Mouse (Mus musculus) embryonic stem cell, embryonic (primary cell): ENCODE data around the gene Rplp0.

Experiments
- CTCF ChIA-PET, 4 experiments: fragments of 300-600 bp in 2 of 4; fragments of 350-600 bp in 2 of 4; sonication (Branson Sonifier 250); formaldehyde crosslinking; loops; one replicate each; lab custom pipeline; 2022; ENCODE audit warnings: inconsistent platforms in 2 of 4; lab: Charles Lee
- POLR2A ChIA-PET, 4 experiments: fragments of 300-600 bp in 2 of 4; fragments of 350-600 bp in 2 of 4; sonication (Branson Sonifier 250); formaldehyde crosslinking; loops; one replicate each; lab custom pipeline; 2022; ENCODE audit warnings: antibody characterized with exemption in 4 of 4, inconsistent platforms in 1 of 4; lab: Charles Lee

The Rplp0 gene

GRCm38 (mm10) chr5:115522531-115522930, 36.7 kb upstream of the Rplp0 start:
- ChIA-PET CTCF (interaction anchor here (0.6 to 1.0 kb wide), 4 partner anchors 13 to 72 kb away, joined by 3 to 13 read pairs (median 4); no protein-coding TSS in a partner anchor), POLR2A (interaction anchor here in 3 of 4 experiments (0.9 to 9.0 kb wide), 7 partner anchors 9 to 41 kb away, joined by 3 to 52 read pairs (median 3); partner anchors contain the start of gene Gcn1l1 (in 1 of the 3))

- CTCF ChIA-PET = interaction anchor here (0.6 to 2.2 kb wide), 9 partner anchors 12 to 318 kb away, joined by 3 to 13 read pairs (median 4); no protein-coding TSS in a partner anchor
- POLR2A ChIA-PET = interaction anchor here (0.6 to 9.0 kb wide), 18 partner anchors 8 to 320 kb away, joined by 3 to 52 read pairs (median 7); partner anchors contain the start of gene Gcn1l1 (in 1 of the 4)
Observed at GRCm38 (mm10) chr5:115522981-115523499, 36.2 kb upstream of the Rplp0 start.

GRCm38 (mm10) chr5:115523971-115524370, 35.3 kb upstream of the Rplp0 start:
- ChIA-PET CTCF (interaction anchor here (0.5 to 2.4 kb wide), 15 partner anchors 11 to 520 kb away, joined by 3 to 11 read pairs (median 4); partner anchors contain the start of gene Rplp0 (in 1 of the 4)), POLR2A (interaction anchor here (0.6 to 9.0 kb wide), 34 partner anchors 7 to 552 kb away, joined by 3 to 52 read pairs (median 4); partner anchors contain the start of genes Gcn1l1 (in 1 of the 4) and Sirt4 (in 1 of the 4))

GRCm38 (mm10) chr5:115524471-115524870, 34.8 kb upstream of the Rplp0 start:
- ChIA-PET CTCF (interaction anchor here (0.8 to 2.4 kb wide), 12 partner anchors 10 to 152 kb away, joined by 3 to 11 read pairs (median 4); partner anchors contain the start of gene Rplp0 (in 1 of the 4)), POLR2A (interaction anchor here (0.6 to 9.0 kb wide), 36 partner anchors 8 to 553 kb away, joined by 3 to 52 read pairs (median 5); partner anchors contain the start of genes Gcn1l1 (in 1 of the 4), Pxn (in 1 of the 4) and Sirt4 (in 1 of the 4))

GRCm38 (mm10) chr5:115525416-115525815, 33.9 kb upstream of the Rplp0 start:
- CTCF ChIA-PET = interaction anchor here in 2 of 4 experiments (1.3 to 2.4 kb wide), 3 partner anchors 9 to 13 kb away, joined by 3 to 11 read pairs (median 9); no protein-coding TSS in a partner anchor
- POLR2A ChIA-PET = interaction anchor here in 3 of 4 experiments (0.5 to 9.0 kb wide), 18 partner anchors 9 to 56 kb away, joined by 3 to 52 read pairs (median 7); partner anchors contain the start of gene Pxn (in 1 of the 3)

- POLR2A ChIA-PET = interaction anchor here in 3 of 4 experiments (0.9 to 9.0 kb wide), 12 partner anchors 9 to 34 kb away, joined by 3 to 52 read pairs (median 10); no protein-coding TSS in a partner anchor
- CTCF ChIA-PET = interaction anchor here in 3 of 4 experiments (1.0 to 2.4 kb wide), 3 partner anchors 12 to 13 kb away, joined by 4 to 9 read pairs (median 4); no protein-coding TSS in a partner anchor
Observed at GRCm38 (mm10) chr5:115525943-115526342, 33.3 kb upstream of the Rplp0 start.

- ChIA-PET CTCF (interaction anchor here in 3 of 4 experiments (1.0 to 2.4 kb wide), 3 partner anchors 12 kb away, joined by 4 to 7 read pairs (median 4); no protein-coding TSS in a partner anchor), POLR2A (interaction anchor here in 3 of 4 experiments (0.5 to 9.0 kb wide), 12 partner anchors 8 to 36 kb away, joined by 3 to 52 read pairs (median 5); no protein-coding TSS in a partner anchor)
Observed at GRCm38 (mm10) chr5:115526456-115527202, 32.6 kb upstream of the Rplp0 start.

GRCm38 (mm10) chr5:115528128-115528527, 31.1 kb upstream of the Rplp0 start:
- CTCF ChIA-PET = interaction anchor here in 3 of 4 experiments (0.6 to 2.4 kb wide), 5 partner anchors 10 to 346 kb away, joined by 3 to 7 read pairs (median 4); no protein-coding TSS in a partner anchor

GRCm38 (mm10) chr5:115529364-115529741, 29.9 kb upstream of the Rplp0 start:
- CTCF ChIA-PET = interaction anchor here in 1 of 4 experiments (2.4 kb wide), 1 partner anchor 9 kb away, joined by 7 read pairs; no protein-coding TSS in a partner anchor

More at GRCm38 (mm10) chr5:115528128-115528527, 31.1 kb upstream of the Rplp0 start:
- POLR2A ChIA-PET = interaction anchor here in 3 of 4 experiments (0.6 to 6.0 kb wide), 21 partner anchors 10 to 81 kb away, joined by 3 to 28 read pairs (median 5); no protein-coding TSS in a partner anchor

GRCm38 (mm10) chr5:115529742-115530446, 29.4 kb upstream of the Rplp0 start:
- ChIA-PET POLR2A (interaction anchor here in 3 of 4 experiments (0.6 to 3.3 kb wide), 22 partner anchors 8 to 256 kb away, joined by 3 to 13 read pairs (median 5); partner anchors contain the start of gene Rplp0 (in 1 of the 3)), CTCF (interaction anchor here in 1 of 4 experiments (1.0 to 1.2 kb wide), 2 partner anchors 8 to 29 kb away, joined by 3 to 4 read pairs; partner anchors contain the start of gene Rplp0)

More at GRCm38 (mm10) chr5:115529364-115529741, 29.9 kb upstream of the Rplp0 start:
- POLR2A ChIA-PET = interaction anchor here in 3 of 4 experiments (0.6 to 3.3 kb wide), 19 partner anchors 9 to 209 kb away, joined by 3 to 13 read pairs (median 5); partner anchors contain the start of gene Rplp0 (in 1 of the 3)

GRCm38 (mm10) chr5:115530447-115530809, 28.8 kb upstream of the Rplp0 start:
- ChIA-PET POLR2A (interaction anchor here in 3 of 4 experiments (0.6 to 3.3 kb wide), 20 partner anchors 10 to 257 kb away, joined by 3 to 13 read pairs (median 6); partner anchors contain the start of gene Rplp0 (in 1 of the 3)), CTCF (interaction anchor here in 2 of 4 experiments (1.0 to 1.4 kb wide), 3 partner anchors 8 to 28 kb away, joined by 3 to 13 read pairs (median 4); partner anchors contain the start of gene Rplp0 (in 1 of the 2))

GRCm38 (mm10) chr5:115531671-115532270, 27.5 kb upstream of the Rplp0 start:
- ChIA-PET CTCF (interaction anchor here in 3 of 4 experiments (0.7 to 1.4 kb wide), 6 partner anchors 8 to 27 kb away, joined by 3 to 13 read pairs (median 4); no protein-coding TSS in a partner anchor), POLR2A (interaction anchor here (0.6 to 3.3 kb wide), 29 partner anchors 8 to 321 kb away, joined by 3 to 20 read pairs (median 6); partner anchors contain the start of genes Pxn (in 1 of the 4) and Rplp0 (in 1 of the 4))

GRCm38 (mm10) chr5:115534290-115534731, 25.0 kb upstream of the Rplp0 start:
- ChIA-PET POLR2A (interaction anchor here in 3 of 4 experiments (0.5 to 4.3 kb wide), 20 partner anchors 8 to 379 kb away, joined by 3 to 29 read pairs (median 8); partner anchors contain the start of genes Rplp0 (in 2 of the 3) and Sirt4 (in 1 of the 3)), CTCF (interaction anchor here in 2 of 4 experiments (0.9 to 1.1 kb wide), 2 partner anchors 9 to 25 kb away, joined by 3 to 4 read pairs; no protein-coding TSS in a partner anchor)

- POLR2A ChIA-PET = interaction anchor here in 3 of 4 experiments (0.6 to 4.3 kb wide), 30 partner anchors 8 to 204 kb away, joined by 3 to 29 read pairs (median 5); partner anchors contain the start of genes Rplp0 (in 2 of the 3) and Sirt4 (in 1 of the 3)
Observed at GRCm38 (mm10) chr5:115534856-115535255, 24.4 kb upstream of the Rplp0 start.

GRCm38 (mm10) chr5:115535635-115536034, 23.6 kb upstream of the Rplp0 start:
- POLR2A ChIA-PET = interaction anchor here in 3 of 4 experiments (0.5 to 4.3 kb wide), 33 partner anchors 8 to 374 kb away, joined by 3 to 29 read pairs (median 5); partner anchors contain the start of genes Rplp0 (in 2 of the 3), Rab35 (in 1 of the 3) and Sirt4 (in 1 of the 3)
- CTCF ChIA-PET = interaction anchor here in 3 of 4 experiments (0.5 to 1.6 kb wide), 13 partner anchors 10 to 1415 kb away, joined by 3 to 11 read pairs (median 4); partner anchors contain the start of gene Rplp0 (in 1 of the 3)

More at GRCm38 (mm10) chr5:115534856-115535255, 24.4 kb upstream of the Rplp0 start:
- CTCF ChIA-PET = interaction anchor here in 2 of 4 experiments (0.7 to 1.6 kb wide), 4 partner anchors 11 to 43 kb away, joined by 3 to 8 read pairs (median 4); partner anchors contain the start of gene Rplp0 (in 1 of the 2)
